ENCODE assay signal across 18 mouse cellular contexts in the genomic region with DNA sequence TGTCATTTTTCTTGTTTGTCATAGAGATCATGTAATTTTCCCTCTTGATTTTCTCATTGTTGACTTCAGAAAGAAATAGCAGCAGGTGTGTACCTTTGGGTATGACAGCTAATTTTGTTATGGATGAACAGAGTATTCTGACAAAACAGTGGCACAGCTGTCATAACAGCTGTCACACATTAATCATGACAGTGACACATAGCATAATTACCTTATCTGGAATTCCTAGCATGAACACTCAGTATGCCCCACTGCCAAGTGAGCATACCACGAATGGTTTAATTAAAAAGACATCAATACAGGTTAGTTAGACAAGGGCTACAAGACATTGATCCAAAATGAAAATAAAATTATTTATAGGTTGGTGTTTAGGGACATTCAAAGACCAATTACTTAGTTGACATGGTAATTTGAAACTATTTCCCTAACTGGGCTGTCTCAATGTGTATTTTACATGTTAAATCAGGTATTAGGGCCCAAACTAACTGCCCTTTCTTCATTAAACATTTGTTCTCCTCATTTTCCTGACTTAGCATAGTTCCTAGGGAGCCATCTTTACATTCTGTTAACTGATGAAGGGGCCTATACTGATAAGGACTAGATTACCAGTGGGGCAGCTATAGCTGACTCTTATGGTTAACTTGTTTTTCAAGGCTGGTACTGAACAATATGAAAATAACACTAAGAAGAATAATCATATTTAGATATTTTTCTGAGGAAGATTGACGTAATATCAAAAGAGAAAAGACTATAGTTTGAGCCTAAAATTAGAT. TPM values are rescaled to one million over a fixed set of nuclear protein-coding genes. Genes with fewer than 3 reads are reported as not detected.
DNase-seq lines count a peak whose midpoint lies in the region; ATAC-seq and TF ChIP-seq lines count a peak whose summit lies in the region.
"Had no signal": no experiment of that assay in that cellular context is flagged by ENCODE, and none has a peak within 500 bp of the region (broad histone marks: within the 10 kb centered on the region; RNA-seq: fewer than 3 reads in every experiment).

No protein-coding gene starts in this region.

- no peak overlapping the region for H3K9ac ChIP-seq in forebrain, postnatal 0 days
- H3K9ac ChIP-seq: liver, embryonic 13.5 days had no signal

- peak; percentile 1 for DNase-seq in layer of hippocampus, adult 9-10 months (ENCODE audit: low spot score)
- DNase-seq in layer of hippocampus, postnatal 10 days (ENCODE audit: low spot score in 2 of 2): no peak
- DNase-seq in brain, adult 2 months (ENCODE audit: low read depth, low spot score): peak; percentile 7
- peak; percentile 7 for DNase-seq in forebrain, postnatal 0 days
- DNase-seq in mesoderm, embryonic 11.5 days (ENCODE audit: low read depth, low spot score): peak; percentile 45
- no peak for DNase-seq in kidney, postnatal 10 days
- DNase-seq in left cerebral cortex, adult 11 months (ENCODE audit: low spot score): no peak
- DNase-seq in ovary, postnatal 14 days (ENCODE audit: low spot score): no peak
- DNase-seq: adrenal gland, postnatal 25 days; cerebellum, postnatal 25 days; heart, adult 18-20 months; heart, postnatal 10 days; kidney, adult 18-20 months; liver, embryonic 13.5 days; lung, postnatal 10 days; thymus, postnatal 25 days had no signal

- 60% methylated on average over 2 of the region's 2 CpGs for WGBS in forebrain, postnatal 0 days

- no peaks in the 10 kb centered on the region for H3K4me1 ChIP-seq in forebrain, postnatal 0 days (ENCODE audit: insufficient read depth)
- H3K4me1 ChIP-seq: liver, embryonic 13.5 days had no signal

- no peak overlapping the region for H3K27ac ChIP-seq in forebrain, postnatal 0 days (ENCODE audit: low read depth, low read length)
- H3K27ac ChIP-seq: liver, embryonic 13.5 days had no signal

- peak; percentile 47; the same call in 1 of the 2 replicates for ATAC-seq in forebrain, postnatal 0 days

- no peaks in the 10 kb centered on the region for H3K36me3 ChIP-seq in forebrain, postnatal 0 days (ENCODE audit: insufficient read depth)
- H3K36me3 ChIP-seq: liver, embryonic 13.5 days had no signal

- no peaks in the 10 kb centered on the region for H3K27me3 ChIP-seq in forebrain, postnatal 0 days (ENCODE audit: insufficient read depth, low read length)
- H3K27me3 ChIP-seq: liver, embryonic 13.5 days had no signal

- no peak overlapping the region for H3K4me2 ChIP-seq in forebrain, postnatal 0 days (ENCODE audit: low read depth)
- H3K4me2 ChIP-seq: liver, embryonic 13.5 days had no signal

- TF ChIP-seq CTCF in forebrain, postnatal 0 days (IDR thresholded peaks at IDR 0.05; ENCODE audit: low read depth): no peak

- no peaks in the 10 kb centered on the region for H3K9me3 ChIP-seq in forebrain, postnatal 0 days (ENCODE audit: low read length)
- H3K9me3 ChIP-seq: liver, embryonic 13.5 days had no signal

- no peak overlapping the region for H3K4me3 ChIP-seq in forebrain, postnatal 0 days (ENCODE audit: low read depth, low read length)
- H3K4me3 ChIP-seq: liver, embryonic 13.5 days had no signal

RNA-seq across cellular contexts. Expression of gene Aldoart1, which starts 52.2 kb away (rescaled TPM):
- total RNA-seq in layer of hippocampus, postnatal 10 days (2021): not detected
- total RNA-seq in forebrain, postnatal 0 days (2014; rRNA removed): 0.10 TPM in 1 of 2 replicates, not detected in the other
- not detected in 2 replicates for polyA plus RNA-seq in forebrain, postnatal 0 days (2015; fragmentation: Nextera tagmentation; extraction: Ambion mirVana)
- total RNA-seq: adrenal gland, postnatal 25 days; heart, postnatal 10 days; monocyte, adult 5-6 weeks had no signal
- polyA plus RNA-seq: liver, embryonic 13.5 days; small intestine, adult 2 months had no signal

Comparison
In these comparisons a context has a peak if more than half of its experiments do, and no peak if none do; other contexts are left out.
1. DNase-seq: peak in layer of hippocampus, adult 9-10 months (single experiment), brain, adult 2 months (single experiment), forebrain, postnatal 0 days (single experiment) and mesoderm, embryonic 11.5 days (single experiment); none in layer of hippocampus, postnatal 10 days (0 of 2), kidney, postnatal 10 days (single experiment), left cerebral cortex, adult 11 months (single experiment) and ovary, postnatal 14 days (single experiment).